Mouse (Mus musculus): ENCODE measurements around the gene Zfp503. TPM values are rescaled to one million over a fixed set of nuclear protein-coding genes. Genes with fewer than 3 reads are reported as not detected.

Gene Zfp503
- polyA plus RNA-seq, 1 experiment from 2014 or later = 21.7 TPM

- H3K27me3 ChIP-seq (replicated peaks) = no peaks in the 10 kb centered on the region
- H3K9me3 ChIP-seq = no peaks in the 10 kb centered on the region
- peak overlapping the region; percentile 71 for H3K4me2 ChIP-seq
- H3K9ac ChIP-seq = peak overlapping the region; percentile 46
- WGBS = 10% methylated on average over 22 of the region's 22 CpGs
- ATAC-seq (ENCODE audit: insufficient read depth, low FRiP score, low read depth) = no peak
- peak overlapping the region; percentile 86 for H3K27ac ChIP-seq
- peaks cover 8% of the 10 kb centered on the region; the same call in 1 of the 2 replicates for H3K4me1 ChIP-seq
- no peaks in the 10 kb centered on the region for H3K36me3 ChIP-seq
- H3K4me3 ChIP-seq (replicated peaks) = peak overlapping the region; percentile 41
These were observed 6.0 kb downstream of the Zfp503 start for GRCm38 (mm10) chr14:21983311-21983949.

- Histone ChIP-seq H3K4me3 (replicated peaks) (peak overlapping the region; percentile 41), H3K4me1 (peaks cover 8% of the 10 kb centered on the region; the same call in 1 of the 2 replicates), H3K9me3 (no peaks in the 10 kb centered on the region), H3K9ac (peak overlapping the region; percentile 46), H3K4me2 (peak overlapping the region; percentile 71), H3K27ac (peak overlapping the region; percentile 86), H3K27me3 (replicated peaks) (no peaks in the 10 kb centered on the region), H3K36me3 (no peaks in the 10 kb centered on the region)
- 19% methylated on average over 38 of the region's 38 CpGs for WGBS
- ATAC-seq (ENCODE audit: insufficient read depth, low FRiP score, low read depth) = no peak
These were observed 6.7 kb downstream of the Zfp503 start for GRCm38 (mm10) chr14:21982592-21983310.

GRCm38 (mm10) chr14:21982096-21982591 lies 7.3 kb downstream of the Zfp503 start:
- H3K4me2 ChIP-seq = peak overlapping the region; percentile 71
- H3K27me3 ChIP-seq (replicated peaks) = no peaks in the 10 kb centered on the region
- WGBS = 37% methylated on average over 14 of the region's 14 CpGs
- ATAC-seq (ENCODE audit: insufficient read depth, low FRiP score, low read depth) = no peak
- peak overlapping the region; percentile 86 for H3K27ac ChIP-seq
- peak overlapping the region; percentile 46 for H3K9ac ChIP-seq
- H3K4me1 ChIP-seq = peaks cover 8% of the 10 kb centered on the region; the same call in 1 of the 2 replicates
- H3K9me3 ChIP-seq = no peaks in the 10 kb centered on the region
- H3K36me3 ChIP-seq = no peaks in the 10 kb centered on the region
- peak overlapping the region; percentile 41 for H3K4me3 ChIP-seq (replicated peaks)

GRCm38 (mm10) chr14:21981462-21981861 lies 7.9 kb downstream of the Zfp503 start:
- Histone ChIP-seq H3K27me3 (replicated peaks) (no peaks in the 10 kb centered on the region), H3K9ac (no peak overlapping the region), H3K4me3 (replicated peaks) (peak overlapping the region; percentile 25), H3K27ac (peak overlapping the region; percentile 86), H3K4me2 (peak overlapping the region; percentile 71), H3K4me1 (peaks cover 8% of the 10 kb centered on the region; the same call in 1 of the 2 replicates), H3K36me3 (no peaks in the 10 kb centered on the region), H3K9me3 (no peaks in the 10 kb centered on the region)
- WGBS = 2% methylated on average over 21 of the region's 22 CpGs
- ATAC-seq (ENCODE audit: insufficient read depth, low FRiP score, low read depth) = peak; percentile 77

GRCm38 (mm10) chr14:21968978-21969377 lies 20.4 kb downstream of the Zfp503 start:
- WGBS = 32% methylated on average over 4 of the region's 4 CpGs
- no peaks in the 10 kb centered on the region for H3K9me3 ChIP-seq
- H3K9ac ChIP-seq = no peak overlapping the region
- no peak overlapping the region for H3K4me3 ChIP-seq (replicated peaks)
- H3K27ac ChIP-seq = no peak overlapping the region
- H3K36me3 ChIP-seq = no peaks in the 10 kb centered on the region
- no peak overlapping the region for H3K4me2 ChIP-seq
- no peaks in the 10 kb centered on the region for H3K27me3 ChIP-seq (replicated peaks)
- peak; percentile 53; the same call in 1 of the 2 replicates for ATAC-seq (ENCODE audit: insufficient read depth, low FRiP score, low read depth)
- no peaks in the 10 kb centered on the region for H3K4me1 ChIP-seq

- Histone ChIP-seq H3K9ac (no peak overlapping the region), H3K4me1 (no peaks in the 10 kb centered on the region), H3K36me3 (no peaks in the 10 kb centered on the region), H3K4me2 (no peak overlapping the region), H3K9me3 (no peaks in the 10 kb centered on the region), H3K4me3 (replicated peaks) (no peak overlapping the region), H3K27me3 (replicated peaks) (no peaks in the 10 kb centered on the region), H3K27ac (no peak overlapping the region)
- ATAC-seq (ENCODE audit: insufficient read depth, low FRiP score, low read depth) = no peak
- WGBS = 52% methylated on average over 12 of the region's 12 CpGs
These were observed 21.9 kb downstream of the Zfp503 start for GRCm38 (mm10) chr14:21967375-21968010.

GRCm38 (mm10) chr14:21966276-21966675 lies 23.1 kb downstream of the Zfp503 start:
- 63% methylated on average over 5 of the region's 5 CpGs for WGBS
- Histone ChIP-seq H3K36me3 (no peaks in the 10 kb centered on the region), H3K4me1 (no peaks in the 10 kb centered on the region), H3K4me3 (replicated peaks) (no peak overlapping the region), H3K27ac (no peak overlapping the region), H3K4me2 (no peak overlapping the region), H3K9me3 (no peaks in the 10 kb centered on the region), H3K9ac (no peak overlapping the region), H3K27me3 (replicated peaks) (no peaks in the 10 kb centered on the region)
- ATAC-seq (ENCODE audit: insufficient read depth, low FRiP score, low read depth) = no peak

GRCm38 (mm10) chr14:21962381-21963050 lies 26.9 kb downstream of the Zfp503 start:
- no peak for ATAC-seq (ENCODE audit: insufficient read depth, low FRiP score, low read depth)
- H3K9ac ChIP-seq = no peak overlapping the region
- no peaks in the 10 kb centered on the region for H3K27me3 ChIP-seq (replicated peaks)
- no peak overlapping the region for H3K27ac ChIP-seq
- H3K4me2 ChIP-seq = no peak overlapping the region
- H3K4me3 ChIP-seq (replicated peaks) = no peak overlapping the region
- 66% methylated on average over 22 of the region's 22 CpGs for WGBS
- H3K36me3 ChIP-seq = no peaks in the 10 kb centered on the region
- no peaks in the 10 kb centered on the region for H3K9me3 ChIP-seq
- no peaks in the 10 kb centered on the region for H3K4me1 ChIP-seq

GRCm38 (mm10) chr14:21959243-21959642 lies 30.2 kb downstream of the Zfp503 start:
- no peaks in the 10 kb centered on the region for H3K4me1 ChIP-seq
- H3K27ac ChIP-seq = no peak overlapping the region
- no peaks in the 10 kb centered on the region for H3K9me3 ChIP-seq
- H3K36me3 ChIP-seq = no peaks in the 10 kb centered on the region
- no peak overlapping the region for H3K4me2 ChIP-seq
- no peak for ATAC-seq (ENCODE audit: insufficient read depth, low FRiP score, low read depth)
- WGBS = 48% methylated on average over 8 of the region's 8 CpGs
- no peaks in the 10 kb centered on the region for H3K27me3 ChIP-seq (replicated peaks)
- no peak overlapping the region for H3K4me3 ChIP-seq (replicated peaks)
- H3K9ac ChIP-seq = no peak overlapping the region

- Histone ChIP-seq H3K9ac (no peak overlapping the region), H3K4me2 (no peak overlapping the region), H3K36me3 (no peaks in the 10 kb centered on the region), H3K4me3 (replicated peaks) (no peak overlapping the region), H3K9me3 (no peaks in the 10 kb centered on the region), H3K4me1 (no peaks in the 10 kb centered on the region), H3K27me3 (replicated peaks) (no peaks in the 10 kb centered on the region), H3K27ac (no peak overlapping the region)
- WGBS = 86% methylated on average over 5 of the region's 5 CpGs
- ATAC-seq (ENCODE audit: insufficient read depth, low FRiP score, low read depth) = no peak
These were observed 30.8 kb downstream of the Zfp503 start for GRCm38 (mm10) chr14:21958643-21959042.

GRCm38 (mm10) chr14:21952541-21952940 lies 36.9 kb downstream of the Zfp503 start:
- no peak overlapping the region for H3K4me3 ChIP-seq (replicated peaks)
- H3K27me3 ChIP-seq (replicated peaks) = no peaks in the 10 kb centered on the region
- H3K4me2 ChIP-seq = no peak overlapping the region
- no peaks in the 10 kb centered on the region for H3K36me3 ChIP-seq
- H3K9me3 ChIP-seq = no peaks in the 10 kb centered on the region
- H3K27ac ChIP-seq = no peak overlapping the region
- 67% methylated on average over 7 of the region's 7 CpGs for WGBS
- no peak for ATAC-seq (ENCODE audit: insufficient read depth, low FRiP score, low read depth)
- no peak overlapping the region for H3K9ac ChIP-seq
- H3K4me1 ChIP-seq = no peaks in the 10 kb centered on the region

Data from stomach, embryonic 15.5 days (tissue).